Mouse (Mus musculus) CH12.LX (cell line): ENCODE measurements around the gene Clk2. TPM values are rescaled to one million over a fixed set of nuclear protein-coding genes. Genes with fewer than 3 reads are reported as not detected.
A peak's percentile ranks its signal among the peaks of the same experiment; 100 is the strongest.

Source experiments
- DNase-seq: peaks from one replicate; pipeline ENCODE4 v3.0.0-alpha.2; 2013; ENCODE audit errors: extremely low read depth
- H3K27ac ChIP-seq: 2 replicates; pipeline ENCODE4 v1.5.1; 2012; ENCODE audit warnings: low read depth, mild to moderate bottlenecking, control low read depth, moderate library complexity; ENCODE audit not compliant: insufficient read depth
- H3K27me3 ChIP-seq: replicated peaks from 2 replicates; pipeline ENCODE3; 2012; ENCODE audit warnings: inconsistent platforms
- H3K36me3 ChIP-seq, 2 experiments: replicated peaks in 1 of 2; 2 replicates each; pipeline versions ENCODE3 to v1.6.1; 2012; ENCODE audit warnings: inconsistent platforms in 1 of 2, low read length in 1 of 2, mild to moderate bottlenecking in 1 of 2, mixed read lengths in 1 of 2, moderate library complexity in 1 of 2; ENCODE audit not compliant: control insufficient read depth in 1 of 2, insufficient read depth in 1 of 2
- H3K4me1 ChIP-seq, 2 experiments: 2 replicates each; pipeline ENCODE4 v1.6.1; 2012; ENCODE audit warnings: inconsistent platforms in 1 of 2, moderate library complexity in 1 of 2; ENCODE audit not compliant: insufficient read depth in 2 of 2, control insufficient read depth in 1 of 2
- H3K4me2 ChIP-seq: 2 replicates; pipeline ENCODE4 v1.6.1; 2012; ENCODE audit warnings: low read depth, mild to moderate bottlenecking, control low read depth; ENCODE audit not compliant: poor library complexity, insufficient read depth, severe bottlenecking
- H3K4me3 ChIP-seq, 3 experiments: fragments of 150-350 bp in 1 of 3; sonication (generic) in 1 of 3; replicated peaks in 1 of 3; 2 replicates each; pipeline versions ENCODE3 to v1.5.1; 2011 to 2012; ENCODE audit warnings: low read depth in 2 of 3, low read length in 2 of 3, mild to moderate bottlenecking in 2 of 3, moderate library complexity in 2 of 3, control low read depth in 1 of 3, improper control_type of control experiment in 1 of 3, inconsistent platforms in 1 of 3, mixed read lengths in 1 of 3; ENCODE audit not compliant: poor library complexity in 1 of 3
- H3K79me2 ChIP-seq: replicated peaks from 2 replicates; pipeline ENCODE4 v1.6.1; 2012; ENCODE audit warnings: mild to moderate bottlenecking, moderate library complexity; ENCODE audit not compliant: control insufficient read depth, poor library complexity, insufficient read depth, severe bottlenecking; ENCODE audit errors: extremely low read depth
- H3K9ac ChIP-seq: 2 replicates; pipeline ENCODE4 v1.6.1; 2012; ENCODE audit warnings: low read depth, mild to moderate bottlenecking, control low read depth, moderate library complexity; ENCODE audit not compliant: insufficient read depth
- H3K9me3 ChIP-seq: replicated peaks from 2 replicates; pipeline ENCODE3; 2012; ENCODE audit warnings: low read length, inconsistent platforms, mixed read lengths
- CHD1 ChIP-seq: IDR thresholded peaks from 2 replicates; pipeline ENCODE4 v1.6.1; 2012; ENCODE audit warnings: low read depth, low read length, improper control_type of control experiment, inconsistent platforms
- CHD2 ChIP-seq: IDR thresholded peaks from 2 replicates; pipeline ENCODE4 v1.6.1; 2011; ENCODE audit warnings: low read length, improper control_type of control experiment
- CTCF ChIP-seq, 2 experiments: IDR thresholded peaks in 1 of 2; conservative IDR thresholded peaks in 1 of 2; 2 replicates each; pipeline ENCODE4 v1.5.1; 2011 to 2012; ENCODE audit warnings: low read depth in 2 of 2, low read length in 2 of 2, improper control_type of control experiment in 1 of 2, inconsistent platforms in 1 of 2, mild to moderate bottlenecking in 1 of 2, moderate library complexity in 1 of 2
- E2F4 ChIP-seq: IDR thresholded peaks from 2 replicates; pipeline ENCODE4 v1.6.1; 2011; ENCODE audit warnings: low read depth, low read length, improper control_type of control experiment; ENCODE audit not compliant: insufficient replicate concordance
- ELF1 ChIP-seq: IDR thresholded peaks from 2 replicates; pipeline ENCODE4 v1.6.1; 2014; ENCODE audit warnings: low read depth, mild to moderate bottlenecking, inconsistent platforms, low read length, improper control_type of control experiment
- ETS1 ChIP-seq: conservative IDR thresholded peaks from 2 replicates; pipeline ENCODE4 v1.6.1; 2012; ENCODE audit warnings: low read depth, mild to moderate bottlenecking, inconsistent platforms, low read length, improper control_type of control experiment, moderate library complexity
- GABPA ChIP-seq: IDR thresholded peaks from 2 replicates; pipeline ENCODE4 v1.6.1; 2012; ENCODE audit warnings: low read depth, low read length, improper control_type of control experiment, inconsistent platforms; ENCODE audit not compliant: insufficient replicate concordance
- JUND ChIP-seq: conservative IDR thresholded peaks from 2 replicates; pipeline ENCODE4 v1.6.1; 2011; ENCODE audit warnings: low read depth, low read length, improper control_type of control experiment
- KAT2A ChIP-seq: IDR thresholded peaks from 2 replicates; pipeline ENCODE4 v1.6.1; 2012; ENCODE audit warnings: low read length, improper control_type of control experiment, inconsistent platforms; ENCODE audit not compliant: insufficient replicate concordance
- MAFK ChIP-seq: IDR thresholded peaks from 2 replicates; pipeline ENCODE4 v1.6.1; 2011; ENCODE audit warnings: low read length, improper control_type of control experiment; ENCODE audit not compliant: insufficient replicate concordance
- MAX ChIP-seq: IDR thresholded peaks from 2 replicates; pipeline ENCODE4 v1.6.1; 2011; ENCODE audit warnings: low read length, improper control_type of control experiment
- MAZ ChIP-seq: IDR thresholded peaks from 2 replicates; pipeline ENCODE4 v1.6.1; 2012; ENCODE audit warnings: low read depth, mild to moderate bottlenecking, inconsistent platforms, low read length, improper control_type of control experiment, moderate library complexity
- MEF2A ChIP-seq: IDR thresholded peaks from 2 replicates; pipeline ENCODE4 v1.6.1; 2014; ENCODE audit warnings: low read depth, mild to moderate bottlenecking, inconsistent platforms, low read length, improper control_type of control experiment, borderline replicate concordance
- MXI1 ChIP-seq: IDR thresholded peaks from 2 replicates; pipeline ENCODE4 v1.6.1; 2011; ENCODE audit warnings: mild to moderate bottlenecking, low read depth, low read length, improper control_type of control experiment
- MYC ChIP-seq: IDR thresholded peaks from 2 replicates; pipeline ENCODE4 v1.6.1; 2011; ENCODE audit warnings: low read depth, mild to moderate bottlenecking, improper control_type of control experiment, low read length
- NRF1 ChIP-seq: IDR thresholded peaks from 2 replicates; pipeline ENCODE4 v1.6.1; 2014; ENCODE audit warnings: low read depth, mild to moderate bottlenecking, inconsistent platforms, low read length, improper control_type of control experiment, moderate library complexity
- POLR2A ChIP-seq: IDR thresholded peaks from 2 replicates; pipeline ENCODE4 v1.6.1; 2011; ENCODE audit warnings: low read depth, mild to moderate bottlenecking, improper control_type of control experiment, low read length
- POLR2AphosphoS2 ChIP-seq: IDR thresholded peaks from 2 replicates; pipeline ENCODE4 v1.6.1; 2011; ENCODE audit warnings: low read depth, low read length, improper control_type of control experiment
- RAD21 ChIP-seq: IDR thresholded peaks from 2 replicates; pipeline ENCODE4 v1.6.1; 2011; ENCODE audit warnings: low read depth, mild to moderate bottlenecking, low read length, improper control_type of control experiment, moderate library complexity
- RCOR1 ChIP-seq: conservative IDR thresholded peaks from 2 replicates; pipeline ENCODE4 v1.6.1; 2012; ENCODE audit warnings: low read depth, mild to moderate bottlenecking, inconsistent platforms, low read length, improper control_type of control experiment
- SIN3A ChIP-seq: IDR thresholded peaks from 2 replicates; pipeline ENCODE4 v1.6.1; 2012; ENCODE audit warnings: low read length, improper control_type of control experiment, inconsistent platforms
- SMC3 ChIP-seq: IDR thresholded peaks from 2 replicates; pipeline ENCODE4 v1.6.1; 2011; ENCODE audit warnings: low read depth, low read length, improper control_type of control experiment
- TBP ChIP-seq: conservative IDR thresholded peaks from 2 replicates; pipeline ENCODE4 v1.6.1; 2011; ENCODE audit warnings: low read depth, low read length, improper control_type of control experiment
- TCF12 ChIP-seq: IDR thresholded peaks from 2 replicates; pipeline ENCODE4 v1.6.1; 2014; ENCODE audit warnings: low read depth, mild to moderate bottlenecking, inconsistent platforms, low read length, improper control_type of control experiment
- UBTF ChIP-seq: IDR thresholded peaks from 2 replicates; pipeline ENCODE4 v1.6.1; 2012; ENCODE audit warnings: low read depth, mild to moderate bottlenecking, inconsistent platforms, low read length, improper control_type of control experiment, moderate library complexity
- USF2 ChIP-seq: conservative IDR thresholded peaks from 2 replicates; pipeline ENCODE4 v1.6.1; 2011; ENCODE audit warnings: low read depth, low read length, improper control_type of control experiment
- ZC3H11A ChIP-seq: IDR thresholded peaks from 2 replicates; pipeline ENCODE4 v1.6.1; 2012; ENCODE audit warnings: low read depth, mild to moderate bottlenecking, inconsistent platforms, low read length, improper control_type of control experiment
- ZKSCAN1 ChIP-seq: IDR thresholded peaks from 2 replicates; pipeline ENCODE4 v1.6.1; 2012; ENCODE audit warnings: low read depth, inconsistent platforms, low read length, improper control_type of control experiment, borderline replicate concordance
- ZMIZ1 ChIP-seq: IDR thresholded peaks from 2 replicates; pipeline ENCODE4 v1.6.1; 2012; ENCODE audit warnings: low read depth, mild to moderate bottlenecking, inconsistent platforms, low read length, improper control_type of control experiment
- ZNF384 ChIP-seq: IDR thresholded peaks from 2 replicates; pipeline ENCODE4 v1.6.1; 2012; ENCODE audit warnings: low read depth, low read length, improper control_type of control experiment, inconsistent platforms
- dilution Hi-C: fragments of 300-500 bp; cut with MboI; formaldehyde crosslinking; loops from 2 replicates; pipeline ENCODE4 v1.14.3; 2020; ENCODE audit warnings: low sequenced_read_pairs; ENCODE audit not compliant: extremely low pct_unique_long_range_greater_than_20kb, extremely low pct_ligation_motif_present
- in situ Hi-C: fragments of 300-500 bp; cut with MboI; formaldehyde crosslinking; loops from 3 replicates; pipeline ENCODE4 v1.14.3; 2019; ENCODE audit warnings: low sequenced_read_pairs, low pct_ligation_motif_present, low pct_unique_long_range_greater_than_20kb, mixed read lengths
- polyA plus RNA-seq: library from polyadenylated mRNA; unstranded; fragments of >175 nt; gene quantifications from 2 replicates; pipeline ENCODE4 v1.2.1, GENCODE M21; 2012; ENCODE audit warnings: low read depth; ENCODE audit not compliant: insufficient read length
- total RNA-seq, 2 experiments: library from RNA; depleted of rRNA; stranded (reverse); fragments of 300-350 nt in 1 of 2; fragments of >200 nt in 1 of 2; gene quantifications; 2 replicates each; pipeline ENCODE4 v1.2.3; 2012 to 2014

The Clk2 gene
- total and polyA plus RNA-seq, 3 experiments, result 18.8 to 72.0 (median 29.9) TPM

DNA sequence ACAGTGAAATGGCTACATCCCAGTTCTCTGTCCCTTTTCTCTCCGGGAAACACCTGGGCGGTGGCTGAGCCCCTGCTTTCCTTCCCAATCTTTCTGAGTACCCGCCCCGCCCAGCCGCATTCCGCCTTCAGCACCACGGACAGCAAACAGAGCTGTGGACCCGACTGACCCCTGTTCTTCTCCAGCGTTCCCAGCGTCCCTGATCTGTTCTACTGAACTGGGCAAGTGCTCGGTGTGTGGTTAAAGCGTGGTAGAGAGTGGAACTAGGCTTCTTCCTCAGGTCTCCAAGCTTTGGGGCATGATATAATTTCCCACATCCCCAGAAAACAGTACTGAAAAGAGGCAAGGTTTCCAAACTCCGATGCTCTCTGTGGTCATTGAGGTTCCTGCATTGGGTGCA lies 5.4 kb upstream of the Clk2 start:
- H3K27ac ChIP-seq, result no peak overlapping the region
- H3K4me2 ChIP-seq, result peak overlapping the region; percentile 79
- no peak for DNase-seq
- H3K9me3 ChIP-seq, result no peaks in the 10 kb centered on the region
- peak overlapping the region; percentile 44 to 78 (median 58) for H3K4me3 ChIP-seq
- H3K36me3 ChIP-seq, result peaks cover 0 to 9% of the 10 kb centered on the region in 2 experiments
- dilution Hi-C loops, result no loop called here
- H3K9ac ChIP-seq, result 0 out of 2 replicates have a peak overlapping the region, but pooled peaks have one; percentile 36
- no peaks in the 10 kb centered on the region for H3K27me3 ChIP-seq
- peaks cover 0 to 32% of the 10 kb centered on the region in 2 experiments; a peak in 3 of 4 replicates for H3K4me1 ChIP-seq
- in situ Hi-C loops, result loop anchor here (5.0 kb wide), 1 partner anchor 67 kb away; the partner anchor contains the start of gene Rusc1
- TF ChIP-seq POLR2AphosphoS2 (no peak), ZMIZ1 (no peak), MAZ (no peak), MEF2A (no peak), POLR2A (no peak), MYC (no peak), ZKSCAN1 (no peak), E2F4 (no peak), SIN3A (peak; percentile 95), USF2 (no peak), UBTF (0 out of 2 replicates have a peak, but pooled peaks have one; percentile 14), MAFK (no peak), RCOR1 (no peak), MXI1 (peak; percentile 77), ZC3H11A (no peak), ETS1 (no peak), TCF12 (no peak), MAX (no peak), ZNF384 (no peak), ELF1 (no peak)
- no peaks in the 10 kb centered on the region for H3K79me2 ChIP-seq

- Histone ChIP-seq H3K9me3 (no peaks in the 10 kb centered on the region), H3K4me1 (peaks cover 0 to 32% of the 10 kb centered on the region in 2 experiments; a peak in 3 of 4 replicates), H3K79me2 (no peaks in the 10 kb centered on the region), H3K27me3 (no peaks in the 10 kb centered on the region), H3K4me3 (peak within 1 kb of the TSS; percentile 44 to 78 (median 58)), H3K4me2 (peak within 1 kb of the TSS; percentile 79), H3K36me3 (peaks cover 0 to 8% of the 10 kb centered on the region in 2 experiments), H3K9ac (peak within 1 kb of the TSS; percentile 36; the same call in 1 of the 2 replicates), H3K27ac (no peak within 1 kb of the TSS)
- dilution Hi-C loops, result no loop called here
- DNase-seq, result peak; percentile 84
- in situ Hi-C loops, result loop anchor here (5.0 kb wide), 1 partner anchor 67 kb away; the partner anchor contains the start of gene Rusc1
- no peak for TF ChIP-seq MYC
- no peak for TF ChIP-seq CHD1
- TF ChIP-seq GABPA, result no peak
- peak; percentile 52 for TF ChIP-seq NRF1
- no peak for TF ChIP-seq JUND
- no peak for TF ChIP-seq ZC3H11A
- no peak for TF ChIP-seq USF2
- peak; percentile 58 for TF ChIP-seq SMC3
- TF ChIP-seq CHD2, result no peak
- no peak for TF ChIP-seq ETS1
- peak; percentile 32; the same call in 1 of the 2 replicates for TF ChIP-seq SIN3A
- no peak for TF ChIP-seq TBP
- peak in 1 of 2 experiments; percentile 72; a peak in 2 of 4 replicates for TF ChIP-seq CTCF (conservative IDR thresholded peaks at IDR 0.05 in 1 of 2, IDR thresholded peaks at IDR 0.05 in 1 of 2; ENCODE audit: low read depth in 2 of 2, low read length in 2 of 2)
- TF ChIP-seq ZKSCAN1, result no peak
- peak; percentile 9 for TF ChIP-seq RAD21
- peak; percentile 68; the same call in 1 of the 2 replicates for TF ChIP-seq MAZ
- TF ChIP-seq TCF12, result peak; percentile 36; the same call in 1 of the 2 replicates
- TF ChIP-seq KAT2A, result no peak
Observed at GRCm38 (mm10) chr3:89159616-89160344, 4.8 kb upstream of the Clk2 start, which contains the start of gene Hcn3. TSS of gene Hcn3 (minus strand) at chr3:89160196.
